Mouse (Mus musculus): Measurements from ENCODE around the gene Tmem191c. TPM values are rescaled to one million over a fixed set of nuclear protein-coding genes. Genes with fewer than 3 reads are reported as not detected.

The Tmem191c gene
- polyA plus RNA-seq, 1 experiment = 9.6 TPM

- Histone ChIP-seq H3K4me1 (ENCODE audit: control insufficient read depth, insufficient read depth, low read length) (peaks cover 17% of the 10 kb centered on the region), H3K36me3 (ENCODE audit: control insufficient read depth, insufficient read depth, low read length, poor library complexity, severe bottlenecking) (no peaks in the 10 kb centered on the region), H3K27me3 (ENCODE audit: control insufficient read depth, insufficient read depth, low read length, poor library complexity, severe bottlenecking) (no peaks in the 10 kb centered on the region), H3K9me3 (replicated peaks; ENCODE audit: control insufficient read depth, insufficient read depth, low read length, poor library complexity, severe bottlenecking) (no peaks in the 10 kb centered on the region; the same call in 1 of the 2 replicates), H3K27ac (ENCODE audit: insufficient read depth, low read length) (peak overlapping the region; percentile 37; the same call in 1 of the 2 replicates), H3K9ac (ENCODE audit: low read depth, poor library complexity, severe bottlenecking) (peak overlapping the region; percentile 94), H3K4me3 (ENCODE audit: low read depth, low read length) (peak overlapping the region; percentile 93)
- TF ChIP-seq EP300 (IDR thresholded peaks at IDR 0.05; ENCODE audit: insufficient read depth, low read depth, low read length) (0 out of 2 replicates have a peak, but pooled peaks have one; percentile 48), CTCF (IDR thresholded peaks at IDR 0.05; ENCODE audit: low read depth, low read length) (no peak)
Measured at GRCm38 (mm10) chr16:17234499-17234895, 41.4 kb upstream of the Tmem191c start.

DNA sequence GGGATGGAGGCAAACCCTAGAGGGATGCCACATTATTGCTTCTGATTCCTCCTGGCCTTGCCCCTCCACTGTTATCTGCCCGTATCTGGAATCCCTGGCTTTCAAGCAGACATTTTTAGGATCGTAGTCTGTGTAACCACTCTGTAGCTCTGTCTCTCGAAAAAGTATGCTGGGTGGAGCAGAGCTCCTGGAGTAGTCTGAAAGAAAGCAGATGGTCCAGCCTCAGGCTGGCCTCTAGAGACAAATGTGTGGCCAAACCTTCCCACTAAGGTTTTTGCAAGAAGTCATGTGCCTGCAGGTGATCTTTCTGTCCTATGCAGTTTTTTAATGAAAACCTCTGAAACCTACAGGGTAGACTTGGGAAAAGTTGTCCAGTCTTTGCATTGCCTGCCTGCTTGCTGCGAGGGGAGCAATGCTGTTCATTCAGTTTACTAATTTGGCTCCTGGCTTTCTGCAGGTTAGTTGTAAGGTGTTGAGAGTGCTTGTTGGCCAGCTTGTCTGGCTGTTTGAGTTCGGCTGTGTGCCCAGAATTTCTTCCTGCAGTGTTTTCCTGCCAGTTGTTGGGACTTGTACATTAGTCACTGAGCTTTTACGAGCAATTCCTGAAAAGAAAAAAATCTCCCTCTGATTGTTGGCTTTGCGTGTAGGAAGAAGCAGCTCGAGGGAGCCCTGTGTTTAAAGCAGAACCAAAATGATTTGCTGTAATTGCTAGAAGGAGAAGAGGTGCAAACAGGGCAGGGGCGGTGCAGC is 40.8 kb upstream of the Tmem191c start:
- Histone ChIP-seq H3K4me1 (ENCODE audit: control insufficient read depth, insufficient read depth, low read length) (peaks cover 17% of the 10 kb centered on the region), H3K27me3 (ENCODE audit: control insufficient read depth, insufficient read depth, low read length, poor library complexity, severe bottlenecking) (no peaks in the 10 kb centered on the region), H3K27ac (ENCODE audit: insufficient read depth, low read length) (0 out of 2 replicates have a peak overlapping the region, but pooled peaks have one; percentile 29), H3K9ac (ENCODE audit: low read depth, poor library complexity, severe bottlenecking) (peak overlapping the region; percentile 94), H3K9me3 (replicated peaks; ENCODE audit: control insufficient read depth, insufficient read depth, low read length, poor library complexity, severe bottlenecking) (no peaks in the 10 kb centered on the region), H3K36me3 (ENCODE audit: control insufficient read depth, insufficient read depth, low read length, poor library complexity, severe bottlenecking) (no peaks in the 10 kb centered on the region), H3K4me3 (ENCODE audit: low read depth, low read length) (peak overlapping the region; percentile 93)
- no peak for TF ChIP-seq POLR2A (IDR thresholded peaks at IDR 0.05; ENCODE audit: insufficient read depth, low read length)
- no peak for TF ChIP-seq EP300 (IDR thresholded peaks at IDR 0.05; ENCODE audit: insufficient read depth, low read depth, low read length)
- TF ChIP-seq CTCF (IDR thresholded peaks at IDR 0.05; ENCODE audit: low read depth, low read length) = no peak

GRCm38 (mm10) chr16:17237634-17238033 is 38.2 kb upstream of the Tmem191c start:
- H3K27me3 ChIP-seq (ENCODE audit: control insufficient read depth, insufficient read depth, low read length, poor library complexity, severe bottlenecking) = no peaks in the 10 kb centered on the region
- H3K36me3 ChIP-seq (ENCODE audit: control insufficient read depth, insufficient read depth, low read length, poor library complexity, severe bottlenecking) = no peaks in the 10 kb centered on the region
- no peaks in the 10 kb centered on the region for H3K9me3 ChIP-seq (replicated peaks; ENCODE audit: control insufficient read depth, insufficient read depth, low read length, poor library complexity, severe bottlenecking)
- TF ChIP-seq CTCF (IDR thresholded peaks at IDR 0.05; ENCODE audit: low read depth, low read length) = no peak
- no peak for TF ChIP-seq POLR2A (IDR thresholded peaks at IDR 0.05; ENCODE audit: insufficient read depth, low read length)
- no peak for TF ChIP-seq EP300 (IDR thresholded peaks at IDR 0.05; ENCODE audit: insufficient read depth, low read depth, low read length)
- H3K4me1 ChIP-seq (ENCODE audit: control insufficient read depth, insufficient read depth, low read length) = peaks cover 17% of the 10 kb centered on the region
- no peak overlapping the region for H3K4me3 ChIP-seq (ENCODE audit: low read depth, low read length)
- H3K27ac ChIP-seq (ENCODE audit: insufficient read depth, low read length) = no peak overlapping the region
- no peak overlapping the region for H3K9ac ChIP-seq (ENCODE audit: low read depth, poor library complexity, severe bottlenecking)

- no peaks in the 10 kb centered on the region for H3K36me3 ChIP-seq (ENCODE audit: control insufficient read depth, insufficient read depth, low read length, poor library complexity, severe bottlenecking)
- H3K27ac ChIP-seq (ENCODE audit: insufficient read depth, low read length) = no peak overlapping the region
- TF ChIP-seq EP300 (IDR thresholded peaks at IDR 0.05; ENCODE audit: insufficient read depth, low read depth, low read length) (no peak), POLR2A (IDR thresholded peaks at IDR 0.05; ENCODE audit: insufficient read depth, low read length) (no peak), CTCF (IDR thresholded peaks at IDR 0.05; ENCODE audit: low read depth, low read length) (no peak)
- no peaks in the 10 kb centered on the region for H3K27me3 ChIP-seq (ENCODE audit: control insufficient read depth, insufficient read depth, low read length, poor library complexity, severe bottlenecking)
- peaks cover 23% of the 10 kb centered on the region for H3K4me1 ChIP-seq (ENCODE audit: control insufficient read depth, insufficient read depth, low read length)
- H3K9me3 ChIP-seq (replicated peaks; ENCODE audit: control insufficient read depth, insufficient read depth, low read length, poor library complexity, severe bottlenecking) = no peaks in the 10 kb centered on the region
- no peak overlapping the region for H3K9ac ChIP-seq (ENCODE audit: low read depth, poor library complexity, severe bottlenecking)
- no peak overlapping the region for H3K4me3 ChIP-seq (ENCODE audit: low read depth, low read length)
Measured at GRCm38 (mm10) chr16:17239409-17239808, 36.5 kb upstream of the Tmem191c start.

DNA sequence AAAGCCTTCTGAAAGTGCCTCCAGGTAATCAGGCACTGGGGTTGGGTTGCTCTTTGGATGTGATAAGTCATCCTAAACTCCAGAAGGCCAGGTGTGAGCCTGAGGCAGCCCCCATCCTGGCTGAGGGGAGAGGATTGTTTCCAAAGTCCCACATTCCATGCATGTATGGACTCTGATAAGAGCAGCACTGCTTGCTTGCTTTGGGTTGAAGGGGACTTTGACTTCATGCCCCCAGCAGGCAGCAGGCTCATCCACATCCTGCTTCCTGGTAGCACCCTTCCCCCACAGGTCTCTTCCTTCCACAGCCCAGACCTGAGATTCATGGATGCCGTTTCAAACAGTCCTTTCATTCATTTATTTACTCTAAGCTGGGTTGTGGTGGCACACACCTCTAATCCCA is 32.1 kb upstream of the Tmem191c start:
- TF ChIP-seq CTCF (IDR thresholded peaks at IDR 0.05; ENCODE audit: low read depth, low read length) (no peak), POLR2A (IDR thresholded peaks at IDR 0.05; ENCODE audit: insufficient read depth, low read length) (no peak), EP300 (IDR thresholded peaks at IDR 0.05; ENCODE audit: insufficient read depth, low read depth, low read length) (peak; percentile 46; the same call in 1 of the 2 replicates)
- H3K27ac ChIP-seq (ENCODE audit: insufficient read depth, low read length) = peak overlapping the region; percentile 68
- no peaks in the 10 kb centered on the region for H3K27me3 ChIP-seq (ENCODE audit: control insufficient read depth, insufficient read depth, low read length, poor library complexity, severe bottlenecking)
- H3K4me3 ChIP-seq (ENCODE audit: low read depth, low read length) = no peak overlapping the region
- H3K9ac ChIP-seq (ENCODE audit: low read depth, poor library complexity, severe bottlenecking) = no peak overlapping the region
- H3K9me3 ChIP-seq (replicated peaks; ENCODE audit: control insufficient read depth, insufficient read depth, low read length, poor library complexity, severe bottlenecking) = no peaks in the 10 kb centered on the region
- H3K4me1 ChIP-seq (ENCODE audit: control insufficient read depth, insufficient read depth, low read length) = peaks cover 18% of the 10 kb centered on the region
- no peaks in the 10 kb centered on the region for H3K36me3 ChIP-seq (ENCODE audit: control insufficient read depth, insufficient read depth, low read length, poor library complexity, severe bottlenecking)

- TF ChIP-seq CTCF (IDR thresholded peaks at IDR 0.05; ENCODE audit: low read depth, low read length) (no peak), POLR2A (IDR thresholded peaks at IDR 0.05; ENCODE audit: insufficient read depth, low read length) (no peak), EP300 (IDR thresholded peaks at IDR 0.05; ENCODE audit: insufficient read depth, low read depth, low read length) (no peak)
- Histone ChIP-seq H3K9me3 (replicated peaks; ENCODE audit: control insufficient read depth, insufficient read depth, low read length, poor library complexity, severe bottlenecking) (no peaks in the 10 kb centered on the region), H3K27me3 (ENCODE audit: control insufficient read depth, insufficient read depth, low read length, poor library complexity, severe bottlenecking) (no peaks in the 10 kb centered on the region), H3K4me3 (ENCODE audit: low read depth, low read length) (no peak overlapping the region), H3K9ac (ENCODE audit: low read depth, poor library complexity, severe bottlenecking) (no peak overlapping the region), H3K27ac (ENCODE audit: insufficient read depth, low read length) (peak overlapping the region; percentile 86), H3K4me1 (ENCODE audit: control insufficient read depth, insufficient read depth, low read length) (peaks cover 16% of the 10 kb centered on the region), H3K36me3 (ENCODE audit: control insufficient read depth, insufficient read depth, low read length, poor library complexity, severe bottlenecking) (no peaks in the 10 kb centered on the region)
Measured at GRCm38 (mm10) chr16:17244996-17245395, 30.9 kb upstream of the Tmem191c start.
